Mouse (Mus musculus) heart, postnatal 0 days (tissue): ENCODE data around the gene Dok5. TPM values are rescaled to one million over a fixed set of nuclear protein-coding genes. Genes with fewer than 3 reads are reported as not detected.

Experiments
- ATAC-seq: fragments of 200-750 bp; cut with Nextera tagmentation; 2 replicates; pipeline ENCODE4 v1.8.0; 2017; ENCODE audit warnings: low read depth, moderate number of reproducible peaks, moderate library complexity; ENCODE audit not compliant: insufficient read depth
- DNase-seq: peaks from one replicate; pipeline ENCODE4 v3.0.0-alpha.2; 2016; ENCODE audit warnings: low spot score
- H3K27ac ChIP-seq: fragments of 300-500 bp; sonication (generic); 2 replicates; pipeline ENCODE4 v1.5.1; 2014; ENCODE audit warnings: low read depth, mild to moderate bottlenecking
- H3K27me3 ChIP-seq: fragments of 300-500 bp; sonication (generic); 2 replicates; pipeline ENCODE4 v1.6.1; 2014; ENCODE audit warnings: low read length, mixed read lengths; ENCODE audit not compliant: control insufficient read depth, insufficient read depth
- H3K36me3 ChIP-seq: fragments of 300-500 bp; sonication (generic); replicated peaks from 2 replicates; pipeline ENCODE4 v1.6.1; 2014; ENCODE audit warnings: low read length, mixed read lengths; ENCODE audit not compliant: control insufficient read depth, insufficient read depth
- H3K4me1 ChIP-seq: fragments of 300-500 bp; sonication (generic); 2 replicates; pipeline ENCODE4 v1.6.1; 2014; ENCODE audit warnings: antibody characterized with exemption; ENCODE audit not compliant: control insufficient read depth, insufficient read depth
- H3K4me2 ChIP-seq: fragments of 300-500 bp; sonication (generic); 2 replicates; pipeline ENCODE4 v1.6.1; 2014; ENCODE audit warnings: low read depth, mild to moderate bottlenecking, low read length, moderate library complexity
- H3K4me3 ChIP-seq: fragments of 300-500 bp; sonication (generic); 2 replicates; pipeline ENCODE4 v1.5.1; 2014; ENCODE audit warnings: low read depth, low read length
- H3K9ac ChIP-seq: fragments of 300-500 bp; sonication (generic); replicated peaks from 2 replicates; pipeline ENCODE4 v1.6.1; 2014; ENCODE audit warnings: low read depth, low read length, mixed read lengths
- H3K9me3 ChIP-seq: fragments of 300-500 bp; sonication (generic); replicated peaks from 2 replicates; pipeline ENCODE4 v1.6.1; 2016; ENCODE audit warnings: low read length; ENCODE audit not compliant: control insufficient read depth
- CTCF ChIP-seq: IDR thresholded peaks from 2 replicates; pipeline ENCODE4 v1.5.1; 2016; ENCODE audit warnings: antibody characterized with exemption, control low read depth, low read depth
- EP300 ChIP-seq: IDR thresholded peaks from 2 replicates; pipeline ENCODE4 v1.6.1; 2016; ENCODE audit warnings: antibody characterized with exemption, low read depth
- WGBS: fragments of 180-500 bp; shearing (Covaris S2); extraction: QIAGEN DNeasy Blood & Tissue Kit; methylation state at CpG from one replicate; pipeline ENCODE4 v1.1.7; 2014; 5-methylcytosine and 5-hydroxymethylcytosine counted together
- polyA plus RNA-seq: library from polyadenylated mRNA; unstranded; fragments of >200 nt; fragmentation: Nextera tagmentation; extraction: Ambion mirVana; gene quantifications from 2 replicates; pipeline ENCODE4 v1.2.1, GENCODE M21; 2015
- total RNA-seq: library from RNA; depleted of rRNA; stranded (reverse); fragments of >200 nt; gene quantifications from 2 replicates; pipeline ENCODE4 v1.2.3, GENCODE M21; 2014; ENCODE audit warnings: low replicate concordance

Dok5 gene
- total and polyA plus RNA-seq, 2 experiments from 2014 or later = 1.4 TPM; not detected in 1

DNA sequence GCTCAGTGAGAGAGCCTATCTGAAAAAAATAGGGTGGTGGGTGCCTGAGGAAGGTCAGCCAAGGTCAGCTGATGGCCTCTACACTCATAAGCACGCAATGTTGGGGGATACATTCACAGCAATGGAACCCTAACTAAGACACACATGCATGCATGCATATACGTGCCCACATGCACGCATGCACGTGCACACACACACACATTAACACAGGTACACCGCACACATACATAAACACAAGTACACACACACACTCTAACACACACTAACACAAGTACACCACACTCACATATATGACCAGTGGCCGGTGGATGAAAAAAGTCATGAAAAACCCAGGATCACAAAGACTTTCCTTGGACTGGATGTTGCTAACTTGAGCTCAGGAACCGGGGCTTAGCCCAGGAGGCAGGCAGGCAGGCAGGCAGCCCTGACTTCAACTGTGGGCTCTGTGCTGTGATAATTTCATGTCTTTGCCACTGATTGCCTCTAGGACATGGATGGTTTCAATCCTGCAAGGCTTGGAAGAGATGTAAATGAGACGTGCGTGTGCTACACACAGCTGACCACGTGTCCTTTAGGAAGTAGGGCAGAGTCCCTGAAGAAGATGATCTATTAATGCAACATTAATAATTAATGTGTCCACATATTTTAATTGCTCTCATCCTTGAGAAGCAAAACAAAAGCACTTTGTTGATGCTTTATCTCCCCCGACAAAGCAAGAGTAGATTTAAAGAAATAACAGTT lies 48.6 kb downstream of the Dok5 start:
- ATAC-seq (no peak), DNase-seq (no peak)
- TF ChIP-seq CTCF = no peak
- TF ChIP-seq EP300 = no peak
- 86% methylated on average over 11 of the region's 11 CpGs for WGBS
- no peaks in the 10 kb centered on the region for H3K36me3 ChIP-seq
- H3K9ac ChIP-seq = no peak overlapping the region
- no peaks in the 10 kb centered on the region for H3K9me3 ChIP-seq
- H3K4me2 ChIP-seq = no peak overlapping the region
- H3K4me3 ChIP-seq = no peak overlapping the region
- no peak overlapping the region for H3K27ac ChIP-seq
- H3K4me1 ChIP-seq = no peaks in the 10 kb centered on the region
- no peaks in the 10 kb centered on the region for H3K27me3 ChIP-seq

DNA sequence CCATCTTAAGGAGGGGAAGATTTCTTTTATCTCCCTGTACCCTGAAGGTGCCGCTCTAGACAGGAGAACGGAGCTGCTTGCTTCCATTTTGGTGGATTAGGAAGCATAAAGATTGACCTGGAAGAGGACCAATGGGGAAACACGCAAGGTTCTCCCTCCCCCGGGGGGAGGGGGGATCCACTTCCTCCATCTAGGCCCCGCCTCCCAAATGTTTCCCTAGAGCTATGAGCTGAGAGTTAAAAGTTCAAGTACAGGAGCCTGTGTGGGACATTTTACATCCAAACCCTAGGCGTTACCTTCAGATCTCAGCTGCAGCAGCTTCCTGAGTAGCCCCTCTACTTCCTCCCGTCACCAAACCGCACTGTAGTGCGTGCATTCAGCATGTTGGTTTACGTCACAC lies 56.5 kb downstream of the Dok5 start:
- WGBS = 87% methylated on average over 10 of the region's 10 CpGs
- TF ChIP-seq CTCF (no peak), EP300 (no peak)
- no peak for DNase-seq
- H3K4me1 ChIP-seq = no peaks in the 10 kb centered on the region
- no peaks in the 10 kb centered on the region for H3K36me3 ChIP-seq
- 0 out of 2 replicates have a peak, but pooled peaks cover 6% of the 10 kb centered on the region for H3K9me3 ChIP-seq
- ATAC-seq = no peak
- H3K27ac ChIP-seq = no peak overlapping the region
- no peak overlapping the region for H3K4me2 ChIP-seq
- H3K4me3 ChIP-seq = no peak overlapping the region
- no peak overlapping the region for H3K9ac ChIP-seq
- no peaks in the 10 kb centered on the region for H3K27me3 ChIP-seq

DNA sequence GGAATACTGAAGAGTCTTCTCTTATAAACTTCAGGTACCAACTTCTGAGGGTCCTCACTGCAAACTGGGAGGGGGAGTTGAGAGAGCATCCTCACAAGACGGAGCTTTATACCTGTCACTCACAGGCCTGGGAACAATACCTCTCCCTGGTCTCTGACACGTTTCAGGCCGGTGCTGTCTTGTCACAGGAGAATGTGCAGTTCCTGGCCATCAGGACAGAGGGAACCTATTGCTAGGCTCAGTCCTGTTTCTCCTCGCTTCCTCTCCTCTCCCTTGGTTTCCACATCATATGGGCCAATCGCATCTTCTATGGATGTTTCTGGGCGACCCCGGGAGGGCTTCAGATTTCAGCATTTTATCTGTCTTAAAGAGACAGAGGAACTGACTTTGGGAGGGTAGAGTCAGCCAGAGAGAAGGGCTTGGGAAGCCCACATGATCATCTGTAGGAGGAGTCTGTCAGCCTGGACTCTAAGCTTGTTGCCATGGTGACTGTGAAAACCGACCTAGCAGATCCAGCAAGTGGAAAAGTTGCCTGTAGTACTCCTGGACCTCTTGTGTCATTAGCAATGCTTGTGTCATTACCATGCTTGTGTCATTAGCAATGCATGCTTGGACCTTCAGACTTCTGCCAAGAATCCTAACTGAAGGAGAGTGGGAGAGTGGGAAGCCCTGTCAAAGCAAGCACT lies 59.9 kb downstream of the Dok5 start:
- no peaks in the 10 kb centered on the region for H3K27me3 ChIP-seq
- no peak overlapping the region for H3K9ac ChIP-seq
- no peak for TF ChIP-seq CTCF
- no peak for TF ChIP-seq EP300
- DNase-seq (no peak), ATAC-seq (no peak)
- no peaks in the 10 kb centered on the region for H3K36me3 ChIP-seq
- H3K4me2 ChIP-seq = no peak overlapping the region
- WGBS = 34% methylated on average over 8 of the region's 8 CpGs
- 0 out of 2 replicates have a peak, but pooled peaks cover 10% of the 10 kb centered on the region for H3K9me3 ChIP-seq
- no peak overlapping the region for H3K4me3 ChIP-seq
- no peaks in the 10 kb centered on the region for H3K4me1 ChIP-seq
- no peak overlapping the region for H3K27ac ChIP-seq

DNA sequence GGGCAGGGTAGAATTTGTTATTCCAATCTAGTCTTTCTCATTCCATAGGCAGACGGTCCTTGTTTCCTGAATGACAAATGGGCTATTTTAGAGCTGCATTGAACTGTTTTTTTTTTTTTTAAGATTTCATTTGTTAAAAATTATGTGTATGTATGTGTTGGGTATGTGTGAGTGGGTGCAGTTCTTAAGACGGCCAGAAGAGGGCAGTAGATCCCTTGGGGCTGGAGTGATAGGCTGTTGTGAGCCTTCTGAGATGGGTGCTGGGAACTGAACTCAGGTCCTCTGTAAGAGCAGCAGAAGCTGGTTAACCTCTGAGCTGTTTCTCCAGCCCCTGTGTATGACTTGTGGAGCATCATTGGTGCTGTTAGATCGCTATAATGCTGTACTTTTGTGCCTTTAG lies 63.6 kb downstream of the Dok5 start:
- Histone ChIP-seq H3K4me2 (no peak overlapping the region), H3K36me3 (no peaks in the 10 kb centered on the region), H3K27me3 (no peaks in the 10 kb centered on the region), H3K4me1 (no peaks in the 10 kb centered on the region), H3K9me3 (0 out of 2 replicates have a peak, but pooled peaks cover 12% of the 10 kb centered on the region), H3K4me3 (no peak overlapping the region), H3K27ac (no peak overlapping the region), H3K9ac (no peak overlapping the region)
- TF ChIP-seq EP300 (no peak), CTCF (0 out of 2 replicates have a peak, but pooled peaks have one; percentile 5)
- ATAC-seq (no peak), DNase-seq (no peak)
- WGBS = 77% methylated on average over 3 of the region's 3 CpGs

DNA sequence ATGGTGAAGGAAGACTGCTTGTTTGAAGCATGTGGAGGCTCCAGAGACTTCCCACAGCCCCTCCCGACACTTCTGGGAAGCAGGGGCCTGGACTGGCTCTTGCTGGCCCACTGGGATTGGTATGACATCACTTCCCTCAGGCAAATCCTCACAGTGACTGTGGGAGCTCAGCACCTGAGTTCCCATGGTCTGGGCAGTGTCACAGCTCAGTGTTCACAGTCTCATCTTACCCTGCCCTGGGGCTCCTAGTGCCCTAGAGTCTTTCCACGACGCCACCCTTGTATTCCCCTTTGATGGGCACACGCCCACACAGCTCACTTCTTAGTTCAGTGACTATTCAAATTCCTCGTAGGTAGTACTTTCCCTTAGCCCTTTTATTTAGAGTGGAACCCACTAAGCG lies 71.4 kb downstream of the Dok5 start:
- 70% methylated on average over 6 of the region's 6 CpGs for WGBS
- Histone ChIP-seq H3K4me2 (no peak overlapping the region), H3K36me3 (no peaks in the 10 kb centered on the region), H3K27ac (no peak overlapping the region), H3K4me3 (no peak overlapping the region), H3K27me3 (no peaks in the 10 kb centered on the region), H3K9me3 (0 out of 2 replicates have a peak, but pooled peaks cover 8% of the 10 kb centered on the region), H3K9ac (no peak overlapping the region), H3K4me1 (no peaks in the 10 kb centered on the region)
- TF ChIP-seq EP300 (no peak), CTCF (no peak)
- no peak for ATAC-seq
- no peak for DNase-seq
